Mouse (Mus musculus) hindbrain, postnatal 0 days (tissue): Measurements from ENCODE around the gene Rbl2. TPM values are rescaled to one million over a fixed set of nuclear protein-coding genes. Genes with fewer than 3 reads are reported as not detected.

Source experiments
- ATAC-seq: fragments of 200-750 bp; cut with Nextera tagmentation; 2 replicates; pipeline ENCODE4 v1.8.0; 2017; ENCODE audit warnings: mild to moderate bottlenecking, moderate TSS enrichment, moderate library complexity
- DNase-seq: peaks from one replicate; pipeline ENCODE4 v3.0.0-alpha.2; 2015; ENCODE audit warnings: low spot score
- H3K27ac ChIP-seq: fragments of 300-500 bp; sonication (generic); 2 replicates; pipeline ENCODE4 v1.5.1; 2014; ENCODE audit warnings: mild to moderate bottlenecking
- H3K27me3 ChIP-seq: fragments of 300-500 bp; sonication (generic); 2 replicates; pipeline ENCODE4 v1.6.1; 2014; ENCODE audit warnings: low read length, mixed read lengths; ENCODE audit not compliant: insufficient read depth
- H3K36me3 ChIP-seq: fragments of 300-500 bp; sonication (generic); 2 replicates; pipeline ENCODE4 v1.6.1; 2014; ENCODE audit warnings: low read length, mixed read lengths; ENCODE audit not compliant: insufficient read depth
- H3K4me1 ChIP-seq: fragments of 300-500 bp; sonication (generic); 2 replicates; pipeline ENCODE4 v1.6.1; 2014; ENCODE audit warnings: antibody characterized with exemption, low read length, mixed read lengths; ENCODE audit not compliant: insufficient read depth
- H3K4me2 ChIP-seq: fragments of 300-500 bp; sonication (generic); 2 replicates; pipeline ENCODE4 v1.6.1; 2014; ENCODE audit warnings: low read depth, mild to moderate bottlenecking, low read length, moderate library complexity, mixed read lengths
- H3K4me3 ChIP-seq: fragments of 300-500 bp; sonication (generic); 2 replicates; pipeline ENCODE4 v1.5.1; 2014; ENCODE audit warnings: low read length
- H3K9ac ChIP-seq: fragments of 300-500 bp; sonication (generic); replicated peaks from 2 replicates; pipeline ENCODE4 v1.6.1; 2014; ENCODE audit warnings: mild to moderate bottlenecking, low read length, moderate library complexity, mixed read lengths
- H3K9me3 ChIP-seq: fragments of 300-500 bp; sonication (generic); 2 replicates; pipeline ENCODE4 v1.6.1; 2016; ENCODE audit warnings: low read length, mixed read lengths
- CTCF ChIP-seq: IDR thresholded peaks from 2 replicates; pipeline ENCODE4 v1.5.1; 2016; ENCODE audit warnings: antibody characterized with exemption, control low read depth, low read depth
- WGBS: fragments of 180-500 bp; shearing (Covaris S2); extraction: QIAGEN DNeasy Blood & Tissue Kit; methylation state at CpG from one replicate; pipeline ENCODE4 v1.1.7; 2014; 5-methylcytosine and 5-hydroxymethylcytosine counted together
- polyA plus RNA-seq: library from polyadenylated mRNA; unstranded; fragments of >200 nt; fragmentation: Nextera tagmentation; extraction: Ambion mirVana; gene quantifications from 2 replicates; pipeline ENCODE4 v1.2.1, GENCODE M21; 2015
- total RNA-seq: library from RNA; depleted of rRNA; stranded (reverse); fragments of >200 nt; gene quantifications from 2 replicates; pipeline ENCODE4 v1.2.3, GENCODE M21; 2014

Gene Rbl2
- total and polyA plus RNA-seq, 2 experiments from 2014 or later: 16.2 to 27.4 TPM

DNA sequence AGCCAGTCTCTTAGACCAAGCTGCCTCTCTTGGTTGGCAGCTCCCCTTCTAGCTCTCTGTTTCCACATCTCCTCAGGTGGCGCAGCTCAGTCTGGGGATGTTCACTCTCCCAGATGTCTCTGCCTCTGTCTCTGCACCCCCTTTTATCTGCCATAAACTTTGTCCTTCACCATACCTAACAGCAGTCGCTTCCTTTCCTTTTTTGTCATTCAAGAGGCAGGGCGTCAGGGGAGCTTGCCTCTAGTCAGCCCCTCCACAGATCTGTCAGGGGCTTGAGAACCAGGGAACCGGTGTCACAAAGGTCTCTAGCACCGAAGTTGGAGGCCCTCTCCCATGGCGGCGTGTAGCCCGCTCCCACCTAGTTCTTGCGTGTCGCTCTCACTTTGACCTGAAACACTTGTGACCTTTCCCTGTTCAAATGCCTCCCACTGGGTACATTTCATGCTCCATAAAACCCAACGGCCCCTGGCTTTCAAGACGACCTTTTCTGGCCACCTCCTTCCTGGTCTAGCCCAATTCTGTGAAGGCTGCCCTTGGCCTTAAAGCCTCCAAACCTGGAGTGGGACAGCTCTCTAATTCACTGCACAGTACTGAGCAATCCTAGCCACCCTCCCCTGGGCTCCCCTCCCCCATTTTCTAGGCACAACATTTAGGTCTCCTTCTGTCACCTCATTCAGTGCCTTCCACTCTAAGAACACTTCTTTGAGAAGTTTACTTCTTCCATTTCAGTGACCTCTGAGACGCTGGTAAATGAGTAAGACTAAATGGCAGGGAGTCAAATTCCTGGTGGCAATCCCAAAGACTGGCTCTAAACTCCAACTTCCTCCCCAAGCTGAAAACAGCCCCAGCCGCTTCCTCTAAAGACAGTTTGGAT is 65.7 kb downstream of the Rbl2 start:
- H3K36me3 ChIP-seq: no peaks in the 10 kb centered on the region
- ATAC-seq (no peak), DNase-seq (no peak)
- H3K9ac ChIP-seq: no peak overlapping the region
- no peak overlapping the region for H3K4me3 ChIP-seq
- no peak overlapping the region for H3K27ac ChIP-seq
- H3K27me3 ChIP-seq: no peaks in the 10 kb centered on the region
- 62% methylated on average over 14 of the region's 14 CpGs for WGBS
- H3K4me2 ChIP-seq: no peak overlapping the region
- H3K9me3 ChIP-seq: no peaks in the 10 kb centered on the region
- no peak for TF ChIP-seq CTCF
- H3K4me1 ChIP-seq: peaks cover 6% of the 10 kb centered on the region

DNA sequence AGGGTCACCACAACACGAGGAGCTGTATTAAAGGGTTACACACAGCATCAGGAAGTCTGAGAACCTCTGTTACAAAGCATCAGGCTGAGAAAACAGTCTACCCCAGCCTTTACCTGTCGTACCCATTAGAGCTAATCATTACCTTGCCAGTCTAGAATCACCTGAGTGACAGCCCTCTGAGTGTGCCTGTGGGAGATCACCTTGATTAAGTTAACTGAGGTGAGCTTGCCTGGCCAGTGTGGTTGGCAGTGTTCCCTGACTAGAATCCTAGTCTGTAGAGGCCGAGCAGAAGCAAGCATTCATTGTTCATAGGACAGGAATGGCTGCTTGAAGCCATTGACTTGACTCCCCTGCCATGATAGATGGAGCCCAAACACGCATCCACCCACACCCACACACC is 71.0 kb downstream of the Rbl2 start:
- DNase-seq: no peak
- TF ChIP-seq CTCF: no peak
- no peak for ATAC-seq

DNA sequence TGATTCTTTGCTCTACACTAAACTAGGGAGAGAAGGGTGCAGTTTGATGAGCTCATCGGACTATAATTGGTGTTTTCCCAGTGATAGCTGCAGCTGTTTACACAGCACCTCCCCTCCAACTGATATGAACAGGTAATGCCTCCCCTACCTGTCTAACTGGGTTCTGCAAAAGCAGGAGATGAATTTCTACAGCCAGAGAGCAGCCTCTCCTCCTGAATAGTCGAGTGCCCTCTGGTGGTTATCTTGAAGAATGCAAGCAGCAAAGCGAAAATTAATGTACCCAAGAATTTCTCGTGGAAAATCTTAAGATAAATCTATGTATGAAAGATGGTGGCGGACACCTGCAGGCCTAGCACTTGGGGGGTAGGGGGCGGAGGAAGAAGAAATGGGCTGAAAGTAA is 77.9 kb downstream of the Rbl2 start:
- Histone ChIP-seq H3K9me3 (no peaks in the 10 kb centered on the region), H3K4me3 (no peak overlapping the region), H3K27me3 (no peaks in the 10 kb centered on the region), H3K9ac (no peak overlapping the region), H3K4me2 (peak overlapping the region; percentile 38), H3K27ac (no peak overlapping the region), H3K4me1 (no peaks in the 10 kb centered on the region), H3K36me3 (no peaks in the 10 kb centered on the region)
- peak; percentile 13; the same call in 1 of the 2 replicates for ATAC-seq
- peak; percentile 89 for TF ChIP-seq CTCF
- 11% methylated on average over 6 of the region's 6 CpGs for WGBS
- peak; percentile 81 for DNase-seq

More for the DNA sequence above, 71.0 kb downstream of the Rbl2 start:
- Histone ChIP-seq H3K36me3 (no peaks in the 10 kb centered on the region), H3K4me1 (no peaks in the 10 kb centered on the region), H3K27ac (no peak overlapping the region), H3K4me3 (no peak overlapping the region), H3K9me3 (no peaks in the 10 kb centered on the region), H3K9ac (no peak overlapping the region), H3K27me3 (no peaks in the 10 kb centered on the region), H3K4me2 (no peak overlapping the region)
- 80% methylated on average over 4 of the region's 4 CpGs for WGBS

DNA sequence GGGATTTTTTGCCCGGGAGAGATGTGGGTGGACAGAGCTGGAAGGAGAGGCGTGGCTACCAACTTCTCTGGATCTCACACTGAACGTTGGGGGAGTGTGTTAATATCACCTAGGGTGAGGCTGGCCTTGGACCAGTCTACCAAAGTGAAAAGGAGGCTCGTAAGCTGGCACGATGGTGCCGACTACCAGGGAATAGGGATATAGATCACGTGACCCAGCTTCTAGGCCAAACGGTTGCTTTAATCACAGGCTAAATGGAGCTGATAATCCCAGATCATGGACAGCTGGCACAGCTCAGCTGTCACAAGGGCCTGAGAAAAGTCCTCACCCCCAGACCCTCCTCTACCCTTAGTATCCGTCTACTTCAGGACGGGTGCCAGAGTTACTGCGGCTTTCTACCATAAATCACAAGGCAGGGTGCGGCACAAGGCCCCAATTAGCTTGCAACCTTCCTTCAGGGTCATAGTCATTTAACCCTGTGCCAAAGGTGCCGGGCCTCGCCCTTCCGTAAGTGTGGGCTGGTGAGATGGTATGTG is 78.9 kb downstream of the Rbl2 start:
- no peak for TF ChIP-seq CTCF
- peak; percentile 45; the same call in 1 of the 2 replicates for ATAC-seq
- DNase-seq: no peak

DNA sequence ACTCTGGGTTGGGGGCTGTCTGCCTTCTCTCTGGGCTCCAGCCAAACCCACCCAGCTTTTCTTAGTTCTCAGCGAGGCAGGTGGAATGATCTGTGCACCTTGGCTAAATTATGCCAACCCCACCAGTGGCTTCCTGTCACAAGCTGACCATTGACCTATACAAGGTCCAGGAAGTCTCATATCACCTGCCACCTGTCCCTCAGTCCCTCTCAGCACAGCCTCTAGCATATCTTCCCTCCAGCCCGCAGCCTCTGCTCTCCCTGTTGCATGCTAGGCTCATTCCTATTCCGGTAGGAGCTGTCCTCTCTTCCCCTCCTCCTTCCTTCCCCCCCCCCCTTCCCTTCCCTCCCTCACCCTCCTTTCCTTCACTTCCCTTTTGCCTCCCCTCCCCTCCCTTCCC is 79.4 kb downstream of the Rbl2 start:
- 76% methylated on average over 3 of the region's 3 CpGs for WGBS
- ATAC-seq (no peak), DNase-seq (no peak)
- Histone ChIP-seq H3K4me2 (no peak overlapping the region), H3K36me3 (no peaks in the 10 kb centered on the region), H3K4me3 (no peak overlapping the region), H3K9ac (no peak overlapping the region), H3K9me3 (no peaks in the 10 kb centered on the region), H3K4me1 (no peaks in the 10 kb centered on the region), H3K27me3 (no peaks in the 10 kb centered on the region), H3K27ac (no peak overlapping the region)
- TF ChIP-seq CTCF: no peak

More for the DNA sequence above, 78.9 kb downstream of the Rbl2 start:
- H3K9me3 ChIP-seq: no peaks in the 10 kb centered on the region
- H3K4me3 ChIP-seq: no peak overlapping the region
- 74% methylated on average over 15 of the region's 15 CpGs for WGBS
- no peaks in the 10 kb centered on the region for H3K27me3 ChIP-seq
- no peak overlapping the region for H3K9ac ChIP-seq
- H3K27ac ChIP-seq: no peak overlapping the region
- H3K36me3 ChIP-seq: no peaks in the 10 kb centered on the region
- no peaks in the 10 kb centered on the region for H3K4me1 ChIP-seq
- no peak overlapping the region for H3K4me2 ChIP-seq

DNA sequence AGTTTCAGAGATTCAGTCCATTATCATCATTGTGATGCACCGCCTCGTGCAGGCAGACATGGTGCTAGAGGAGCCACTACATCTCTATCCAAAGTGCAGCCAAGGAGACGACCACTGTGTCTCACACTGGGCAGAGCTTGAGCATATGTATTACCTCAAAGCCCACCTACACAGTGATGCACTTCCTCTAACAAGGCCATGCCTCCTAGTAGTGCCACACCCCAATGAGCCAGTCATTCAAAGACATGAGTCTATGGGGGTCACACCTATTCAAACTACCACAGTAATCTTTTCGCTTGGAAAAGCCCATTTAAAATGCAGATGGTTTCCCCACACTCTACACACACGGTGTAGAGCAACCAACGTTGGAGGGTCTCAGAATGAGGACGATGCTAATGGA is 81.7 kb downstream of the Rbl2 start:
- no peak for TF ChIP-seq CTCF
- no peak for DNase-seq
- H3K9ac ChIP-seq: no peak overlapping the region
- H3K27ac ChIP-seq: no peak overlapping the region
- ATAC-seq: no peak
- no peaks in the 10 kb centered on the region for H3K9me3 ChIP-seq
- H3K4me3 ChIP-seq: no peak overlapping the region
- H3K36me3 ChIP-seq: no peaks in the 10 kb centered on the region
- no peaks in the 10 kb centered on the region for H3K4me1 ChIP-seq
- no peak overlapping the region for H3K4me2 ChIP-seq
- 87% methylated on average over 7 of the region's 7 CpGs for WGBS
- H3K27me3 ChIP-seq: no peaks in the 10 kb centered on the region

DNA sequence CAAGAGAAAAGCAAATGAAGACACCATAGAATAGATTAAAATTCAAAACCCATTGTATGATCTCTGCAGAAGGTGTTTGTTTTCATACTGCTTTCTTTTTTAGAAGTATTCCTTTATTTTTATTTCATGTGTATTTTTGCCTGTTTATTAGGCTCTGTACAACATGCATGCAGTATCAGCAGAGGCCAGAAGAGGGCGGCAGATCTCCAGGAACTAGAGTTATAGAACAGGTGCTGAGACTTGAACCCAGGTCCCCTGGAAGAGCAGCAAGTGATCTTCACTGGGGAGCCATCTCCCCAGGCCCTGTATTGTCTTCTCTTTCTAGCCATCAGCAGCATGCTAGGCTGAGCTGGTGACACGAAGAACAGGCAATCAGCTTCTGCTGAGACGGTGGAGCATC is 84.0 kb downstream of the Rbl2 start:
- H3K27ac ChIP-seq: no peak overlapping the region
- DNase-seq (no peak), ATAC-seq (no peak)
- no peak overlapping the region for H3K9ac ChIP-seq
- WGBS: 73% methylated on average over 3 of the region's 3 CpGs
- H3K4me1 ChIP-seq: no peaks in the 10 kb centered on the region
- no peak overlapping the region for H3K4me3 ChIP-seq
- H3K27me3 ChIP-seq: no peaks in the 10 kb centered on the region
- H3K36me3 ChIP-seq: no peaks in the 10 kb centered on the region
- H3K9me3 ChIP-seq: no peaks in the 10 kb centered on the region
- TF ChIP-seq CTCF: 0 out of 2 replicates have a peak, but pooled peaks have one; percentile 28
- H3K4me2 ChIP-seq: no peak overlapping the region
